Mouse (Mus musculus) testis, postnatal 14 days (tissue): ENCODE results near the gene Ireb2.
"Not testable (repeated sequence)": the region's sequence is repeated elsewhere in the genome, so short reads cannot be mapped to it uniquely, and the experiment has no call there.

Source experiments
- DNase-seq: peaks from one replicate; pipeline ENCODE4 v3.0.0; 2021; ENCODE audit warnings: low spot score

The Ireb2 gene

DNA sequence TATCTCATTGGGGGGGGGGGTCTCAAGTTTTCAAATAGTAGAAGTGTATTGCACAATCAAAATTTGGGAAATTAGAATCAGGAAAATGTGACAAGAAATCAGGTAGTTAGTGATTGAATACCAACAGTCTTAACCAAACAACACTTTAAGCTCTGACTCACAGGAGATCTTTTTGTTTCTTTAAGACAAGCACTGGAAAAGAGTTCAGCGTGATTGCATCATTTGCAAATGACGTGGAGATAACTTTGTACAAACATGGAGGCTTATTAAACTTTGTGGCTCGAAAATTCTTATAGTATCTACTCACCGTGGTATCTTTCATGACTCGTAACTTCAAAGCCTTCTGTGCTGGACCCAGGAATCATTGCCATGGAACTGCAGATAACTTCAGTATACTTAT is 45.9 kb downstream of the Ireb2 start:
- DNase-seq: no peak

DNA sequence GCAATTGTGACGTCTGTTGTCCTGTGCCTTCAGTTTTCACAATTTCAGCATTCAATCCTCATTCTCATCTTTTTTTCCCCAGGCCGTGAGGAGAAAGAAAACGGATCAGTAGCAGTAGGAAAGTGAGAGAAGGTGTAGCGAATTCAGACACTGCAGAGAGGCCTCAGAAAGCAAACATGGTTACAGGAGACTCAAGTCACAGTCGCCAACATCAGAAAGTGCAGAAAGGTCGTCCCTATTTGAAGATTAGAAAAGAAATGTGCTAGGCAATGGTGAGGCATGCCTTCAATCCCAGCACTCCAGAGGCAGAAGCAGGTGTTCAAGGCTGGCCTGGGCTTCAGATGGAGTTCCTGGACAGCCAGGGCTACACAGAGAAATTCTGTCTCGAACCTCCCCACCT is 52.0 kb downstream of the Ireb2 start:
- DNase-seq: no peak

DNA sequence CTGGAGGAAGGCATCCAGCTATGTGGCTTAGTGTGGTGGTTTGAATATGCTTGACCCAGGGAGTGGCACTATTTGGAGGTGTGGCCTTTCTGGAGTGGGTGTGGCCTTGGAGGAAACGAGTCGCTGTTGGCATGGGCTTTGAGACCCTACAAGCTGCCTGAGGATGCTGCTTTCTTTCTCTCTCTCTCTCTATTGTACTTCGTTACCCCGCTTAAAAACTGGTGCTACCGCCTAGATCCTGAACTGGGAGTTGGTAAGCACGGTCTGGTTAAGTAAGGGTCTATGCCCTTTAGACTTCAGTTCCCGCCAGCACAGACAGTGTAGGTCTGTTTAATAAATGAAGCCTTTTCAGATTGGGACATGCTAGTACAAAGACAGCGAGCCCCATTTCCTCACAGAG is 52.8 kb downstream of the Ireb2 start:
- DNase-seq: peak; percentile 16

DNA sequence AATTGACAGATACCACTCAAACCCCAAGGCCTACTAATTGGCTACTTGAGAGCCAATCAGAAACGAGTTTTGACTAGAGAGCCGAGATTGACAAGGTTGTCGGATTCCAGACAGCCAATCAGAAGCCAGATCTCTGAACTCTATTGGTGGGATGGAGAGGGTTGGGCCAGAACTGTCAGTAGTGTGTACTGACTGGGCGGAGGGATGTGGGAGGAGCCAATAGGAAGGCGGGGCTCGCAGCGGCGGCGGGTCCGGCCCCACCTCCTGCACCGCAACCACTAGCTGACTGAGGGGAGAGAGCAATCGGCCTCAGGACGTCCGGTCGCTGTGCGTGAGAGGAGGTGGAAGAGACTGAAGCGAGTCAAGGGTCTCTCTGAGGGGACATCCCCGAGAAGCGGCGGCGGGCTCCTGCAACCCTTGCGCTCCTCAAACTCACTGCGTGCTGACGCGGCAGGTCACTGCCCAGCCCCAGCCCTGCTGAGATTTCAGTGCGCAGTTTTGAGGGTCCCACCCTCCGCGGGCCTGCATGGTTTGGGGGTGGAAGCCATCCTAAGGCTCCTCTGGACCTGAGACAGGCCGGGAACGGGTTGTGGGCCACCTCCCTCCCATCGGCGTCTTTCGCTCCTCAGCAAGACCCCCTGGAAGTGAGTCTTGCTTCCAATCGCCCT is 53.6 kb downstream of the Ireb2 start, which contains the start of gene Hykk:
Hykk (plus strand) TSS at position 274 of the 668 bp plus-strand sequence.
- DNase-seq: peak; percentile 94

DNA sequence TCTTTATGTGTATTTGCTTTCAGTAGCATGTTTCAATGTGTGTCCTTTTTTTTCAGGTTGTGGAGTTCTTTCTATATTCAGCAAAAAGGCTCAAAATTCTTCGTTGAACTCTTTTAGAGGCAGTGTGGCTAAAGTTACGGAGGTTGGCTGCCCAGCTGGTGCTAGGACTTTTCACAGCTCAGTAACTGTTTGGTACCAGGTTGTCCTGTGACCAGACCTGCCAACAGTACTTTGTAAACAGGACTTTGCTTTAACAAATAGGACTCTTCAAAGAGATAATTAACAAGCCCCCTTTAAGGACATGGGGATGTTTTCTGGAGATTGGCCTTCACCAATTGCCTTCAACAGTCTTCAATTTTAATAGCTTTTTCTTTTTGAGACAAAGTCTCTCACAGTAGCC is 54.6 kb downstream of the Ireb2 start:
- DNase-seq: no peak

DNA sequence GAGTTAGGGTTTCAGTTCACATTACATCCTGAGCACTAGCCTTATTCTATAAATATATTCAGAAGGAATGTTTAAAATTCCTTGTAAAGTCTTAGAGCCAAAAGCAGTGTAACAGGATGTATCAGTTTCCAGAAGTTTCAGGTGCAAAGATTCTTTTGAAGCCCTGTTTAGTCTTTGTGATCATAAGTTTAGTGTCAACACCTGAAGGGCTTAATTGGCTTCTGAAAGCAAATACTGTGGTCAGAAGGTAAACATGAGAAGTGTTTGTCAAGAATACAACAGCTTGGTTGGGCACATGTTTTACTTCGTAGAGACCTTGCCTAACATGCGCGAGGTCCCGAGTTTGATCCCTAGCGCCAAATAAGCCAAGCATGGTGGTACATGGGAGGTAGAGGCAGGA is 55.2 kb downstream of the Ireb2 start:
- DNase-seq: no peak

DNA sequence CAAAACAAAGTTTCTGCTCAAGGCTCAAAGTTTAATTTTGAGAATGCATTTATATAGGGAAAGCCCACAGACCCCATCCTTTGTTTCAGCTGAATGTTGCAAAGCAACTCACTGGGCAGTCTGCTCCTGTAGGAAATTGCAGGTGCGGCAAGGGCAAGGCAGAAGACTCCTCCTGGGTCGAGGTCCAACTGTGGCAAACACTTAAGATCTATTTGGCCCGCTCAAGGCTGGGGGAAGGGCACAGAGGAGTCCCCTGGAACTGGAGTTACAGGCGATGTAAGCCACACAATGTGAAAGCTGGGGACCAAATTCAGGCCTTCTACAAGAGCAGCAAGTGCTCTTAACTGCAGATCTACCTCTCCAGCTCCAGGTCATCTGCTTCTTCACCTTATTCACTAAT is 56.4 kb downstream of the Ireb2 start:
- no peak for DNase-seq

DNA sequence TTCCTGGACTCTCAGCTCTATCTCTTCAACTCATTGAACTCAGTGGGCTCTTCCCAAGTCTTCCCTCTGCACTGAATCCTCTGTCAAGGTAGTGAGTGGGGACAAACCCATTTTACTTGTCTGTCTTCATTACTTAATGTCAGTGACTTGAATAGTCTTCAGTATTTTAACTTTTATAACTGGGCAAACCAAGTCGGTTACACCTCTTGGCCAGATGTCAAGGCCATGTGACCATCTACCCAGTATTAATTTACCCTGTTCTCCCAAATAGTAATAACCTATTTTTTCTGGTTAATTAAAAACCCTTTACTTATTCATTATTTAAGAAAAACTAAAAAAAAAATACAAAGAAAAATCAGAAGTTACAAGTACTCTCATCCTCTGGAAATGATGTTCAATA is 67.2 kb downstream of the Ireb2 start:
- DNase-seq: no peak

DNA sequence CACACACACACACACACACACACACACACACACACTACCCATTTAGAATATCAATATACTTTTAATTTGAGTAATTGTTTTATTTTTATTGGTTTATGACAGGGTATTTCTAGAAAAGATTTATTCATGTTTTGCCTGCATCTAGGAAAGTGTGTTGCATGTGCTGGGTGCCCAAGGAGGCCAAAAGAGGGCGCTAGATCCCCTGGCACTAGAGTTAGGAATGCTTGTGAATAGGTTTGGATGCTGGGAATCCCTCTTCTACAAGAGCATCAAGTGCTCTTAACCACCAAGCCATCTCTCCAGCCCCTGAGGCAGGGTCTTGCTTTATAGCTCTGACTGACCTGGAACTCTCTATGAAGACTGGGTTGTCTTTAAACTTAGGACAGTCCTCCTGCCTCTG is 68.2 kb downstream of the Ireb2 start:
- DNase-seq: no peak

DNA sequence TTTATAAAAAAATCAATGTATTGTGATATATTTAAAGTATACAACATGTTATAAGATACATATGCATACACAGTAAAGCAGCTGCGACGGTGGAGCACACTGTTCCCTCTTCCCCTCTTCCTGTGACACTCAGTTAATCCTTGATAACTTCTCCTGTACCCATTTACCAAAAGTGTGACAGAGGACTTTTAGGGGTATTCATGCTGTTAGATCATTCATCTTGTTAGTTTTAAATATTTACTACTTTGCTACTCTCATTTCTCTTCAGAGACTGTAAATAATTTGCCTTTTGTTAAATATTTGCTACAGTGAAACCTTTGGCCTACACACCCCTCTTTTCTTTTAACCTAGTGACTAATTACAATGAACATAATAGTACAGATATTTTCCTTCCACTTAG is 68.8 kb downstream of the Ireb2 start:
- no peak for DNase-seq

DNA sequence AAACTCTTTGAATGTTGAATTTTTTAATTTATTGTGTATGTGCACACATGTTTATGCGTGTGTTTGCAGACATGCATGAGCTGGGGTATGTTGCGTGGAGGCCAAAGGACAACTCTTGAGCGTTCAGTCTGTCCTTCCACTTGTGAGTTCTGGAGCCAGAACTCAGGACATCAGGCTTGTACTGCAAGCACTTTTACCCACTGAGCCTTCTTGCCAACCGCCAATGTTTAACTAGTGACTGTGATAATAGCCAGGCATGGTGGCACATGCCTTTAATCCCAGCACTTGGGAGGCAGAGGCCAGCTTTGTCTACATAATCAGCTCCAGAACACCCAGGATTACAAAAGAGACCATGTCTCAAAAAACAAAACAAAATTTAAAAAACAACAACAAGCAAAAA is 78.5 kb downstream of the Ireb2 start:
- no peak for DNase-seq

DNA sequence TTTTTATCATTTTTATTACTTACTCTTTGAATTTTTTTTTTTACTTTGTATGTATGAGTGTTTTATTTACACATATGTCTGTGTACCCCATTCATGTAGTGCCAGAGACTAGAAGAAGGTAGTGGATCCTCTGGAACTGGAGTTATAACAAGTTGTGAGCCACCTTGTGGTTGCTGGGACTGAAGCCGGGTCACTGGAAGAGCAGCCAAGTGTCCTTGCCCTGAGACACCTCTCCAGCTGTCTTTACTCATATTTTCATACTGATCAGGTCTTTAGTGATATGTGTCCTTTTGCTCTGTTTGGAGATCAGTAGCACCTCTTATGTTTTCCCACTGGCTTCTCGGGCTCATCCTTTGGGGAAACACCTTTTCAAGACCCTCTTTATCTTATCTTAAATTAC is 80.9 kb downstream of the Ireb2 start:
- DNase-seq: no peak

DNA sequence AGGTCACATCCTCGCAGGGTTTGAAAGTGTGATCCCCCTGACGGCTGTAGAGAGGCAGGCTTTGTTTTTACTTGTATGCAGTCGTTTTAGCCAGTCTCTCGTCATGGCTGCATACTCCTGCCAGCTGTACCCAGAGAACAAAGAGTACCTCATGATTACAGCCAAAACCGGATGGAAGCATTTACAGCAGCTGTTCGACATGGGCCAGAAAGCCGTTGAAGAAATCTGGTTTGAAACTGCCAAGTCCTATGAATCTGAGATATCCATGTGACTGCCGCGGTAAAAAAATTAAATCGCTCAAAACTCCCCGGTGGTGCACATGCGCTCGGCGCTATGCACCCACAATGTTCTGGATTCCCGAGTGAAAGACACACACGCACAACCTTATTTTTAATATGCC is 82.7 kb downstream of the Ireb2 start:
- DNase-seq: no peak

DNA sequence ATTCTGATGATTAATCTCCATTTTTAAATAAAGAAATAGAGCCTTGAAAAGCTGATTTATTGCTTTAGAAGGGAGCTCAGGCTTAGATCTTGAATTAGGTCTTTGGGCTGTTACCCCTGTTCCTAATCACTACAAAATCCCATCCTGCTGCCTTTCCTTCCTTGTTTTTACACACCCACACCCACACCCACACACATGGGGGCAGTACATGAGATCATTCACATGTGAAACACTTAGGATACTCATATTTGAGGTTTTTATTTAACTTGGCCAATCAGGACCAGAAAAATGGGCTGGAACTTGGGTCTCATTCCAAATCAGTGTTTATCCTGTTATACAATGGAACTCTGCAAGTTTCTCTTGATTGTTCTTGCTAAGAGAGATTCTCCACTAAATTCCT is 85.9 kb downstream of the Ireb2 start:
- DNase-seq: no peak

DNA sequence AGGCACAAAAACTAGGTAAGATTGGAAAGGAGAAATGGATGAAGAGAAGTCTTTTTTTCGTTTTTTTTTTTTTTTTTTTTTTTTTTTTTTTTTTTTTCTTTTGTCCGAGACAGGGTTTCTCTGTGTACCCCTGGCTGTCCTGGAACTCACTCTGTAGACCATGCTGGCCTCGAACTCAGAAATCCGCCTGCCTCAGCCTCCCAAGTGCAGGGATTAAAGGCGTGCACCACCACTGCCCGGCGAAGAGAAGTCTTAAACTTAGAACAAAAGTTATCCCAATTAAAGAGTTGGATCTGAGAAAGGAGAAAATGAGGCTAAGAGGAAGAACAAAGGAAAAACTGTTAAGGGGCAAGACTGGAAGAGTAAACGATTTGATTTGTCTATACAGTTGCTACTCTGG is 86.6 kb downstream of the Ireb2 start:
- not testable (repeated sequence) for DNase-seq

DNA sequence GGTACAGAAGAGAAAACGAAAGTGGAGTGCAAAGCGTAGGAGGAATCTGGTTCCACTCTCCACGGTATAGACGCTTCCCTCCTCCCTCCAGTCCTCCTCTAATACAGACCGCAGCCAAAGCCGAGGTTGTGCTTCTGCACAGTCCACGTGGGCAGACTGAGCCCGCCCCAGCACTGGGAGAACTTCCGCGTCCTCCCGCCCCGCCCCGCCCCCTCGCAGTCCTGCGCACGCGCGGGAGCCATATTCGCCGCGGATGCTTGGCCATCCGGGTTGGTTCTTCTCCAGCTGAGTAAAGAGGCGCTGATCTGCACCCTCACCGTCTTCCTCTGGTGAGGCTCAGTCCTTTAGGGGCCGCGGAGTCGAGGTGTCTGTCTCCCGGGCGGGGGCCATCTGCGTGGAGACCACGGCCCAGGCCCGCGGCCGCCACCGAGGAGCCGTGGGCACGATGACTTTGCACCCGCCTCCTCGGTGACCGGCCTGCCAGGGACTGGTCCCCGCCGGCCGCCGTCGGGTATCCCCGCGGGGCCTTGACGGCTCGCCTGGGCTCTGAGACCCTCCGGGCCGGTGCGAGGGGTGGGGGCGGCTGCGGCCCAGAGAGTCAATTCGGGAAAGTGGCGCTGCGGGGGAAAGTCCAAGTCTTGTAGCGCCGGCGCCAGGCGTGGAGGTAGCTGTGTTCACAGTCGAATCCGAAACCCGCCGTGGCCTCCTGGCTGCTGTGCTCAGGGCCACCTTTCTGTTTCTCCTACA is 87.2 kb downstream of the Ireb2 start, which contains the start of the genes Psma4 and AY074887:
Psma4 (plus strand) TSS at position 216 of the 747 bp plus-strand sequence.
AY074887 (minus strand) TSS at position 424 of the 747 bp plus-strand sequence.
- DNase-seq: peak; percentile 93

DNA sequence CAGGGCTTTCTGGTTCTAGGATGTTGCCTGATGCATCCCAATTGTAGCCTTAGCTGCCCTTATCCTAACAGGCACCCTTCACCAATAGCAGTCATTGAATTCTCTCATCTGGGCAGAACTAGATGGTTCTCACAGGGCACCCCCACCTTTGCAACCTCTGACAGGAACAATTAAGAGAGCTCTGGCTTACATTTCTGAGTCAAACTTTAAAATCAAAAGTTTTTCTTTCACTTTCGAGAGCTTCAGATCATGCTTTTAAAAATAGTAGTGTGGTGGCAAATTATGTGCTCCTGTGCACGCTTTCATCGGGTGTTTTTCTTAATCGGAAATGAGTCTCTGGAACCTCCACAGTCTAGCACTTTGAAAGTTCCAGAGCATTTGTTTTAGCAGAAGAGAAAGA is 97.5 kb downstream of the Ireb2 start:
- no peak for DNase-seq
